Mouse (Mus musculus) hindbrain, embryonic 16.5 days (tissue): ENCODE data around the gene Nup62. TPM values are rescaled to one million over a fixed set of nuclear protein-coding genes. Genes with fewer than 3 reads are reported as not detected.
A peak's percentile ranks its signal among the peaks of the same experiment; 100 is the strongest.

Experiments used
- ATAC-seq: fragments of 200-750 bp; cut with Nextera tagmentation; 2 replicates; pipeline ENCODE4 v1.8.0; 2017; ENCODE audit warnings: moderate TSS enrichment, moderate library complexity
- H3K27ac ChIP-seq: fragments of 300-500 bp; sonication (generic); 2 replicates; pipeline ENCODE4 v1.5.1; 2014; ENCODE audit warnings: low read depth, mild to moderate bottlenecking, control low read depth, low read length, moderate library complexity
- H3K27me3 ChIP-seq: fragments of 300-500 bp; sonication (generic); replicated peaks from 2 replicates; pipeline ENCODE4 v1.6.1; 2014; ENCODE audit warnings: low read length; ENCODE audit not compliant: control insufficient read depth, insufficient read depth
- H3K36me3 ChIP-seq: fragments of 300-500 bp; sonication (generic); 2 replicates; pipeline ENCODE4 v1.6.1; 2014; ENCODE audit warnings: mild to moderate bottlenecking, low read length, moderate library complexity, mixed read lengths; ENCODE audit not compliant: control insufficient read depth, insufficient read depth
- H3K4me1 ChIP-seq: fragments of 300-500 bp; sonication (generic); 2 replicates; pipeline ENCODE4 v1.6.1; 2014; ENCODE audit warnings: low read depth, low read length; ENCODE audit not compliant: control insufficient read depth, insufficient read depth
- H3K4me2 ChIP-seq: fragments of 300-500 bp; sonication (generic); 2 replicates; pipeline ENCODE4 v1.6.1; 2014; ENCODE audit warnings: mild to moderate bottlenecking, low read length, control low read depth, moderate library complexity
- H3K4me3 ChIP-seq: fragments of 300-500 bp; sonication (generic); 2 replicates; pipeline ENCODE4 v1.5.1; 2014; ENCODE audit warnings: mild to moderate bottlenecking, low read length, control low read depth, moderate library complexity
- H3K9ac ChIP-seq: fragments of 300-500 bp; sonication (generic); 2 replicates; pipeline ENCODE4 v1.6.1; 2014; ENCODE audit warnings: low read depth, mild to moderate bottlenecking, control low read depth, low read length, moderate library complexity
- H3K9me3 ChIP-seq: fragments of 300-500 bp; sonication (generic); 2 replicates; pipeline ENCODE4 v1.6.1; 2014; ENCODE audit warnings: mild to moderate bottlenecking, low read length, moderate library complexity; ENCODE audit not compliant: control insufficient read depth
- WGBS: fragments of 180-500 bp; shearing (Covaris S2); extraction: QIAGEN DNeasy Blood & Tissue Kit; methylation state at CpG from one replicate; pipeline ENCODE4 v1.1.7; 2014; 5-methylcytosine and 5-hydroxymethylcytosine counted together
- polyA plus RNA-seq: library from polyadenylated mRNA; unstranded; fragments of >200 nt; fragmentation: Nextera tagmentation; extraction: Ambion mirVana; gene quantifications from 2 replicates; pipeline ENCODE4 v1.2.1, GENCODE M21; 2015

Nup62 gene
- polyA plus RNA-seq, 1 experiment from 2014 or later: 42.5 TPM

DNA sequence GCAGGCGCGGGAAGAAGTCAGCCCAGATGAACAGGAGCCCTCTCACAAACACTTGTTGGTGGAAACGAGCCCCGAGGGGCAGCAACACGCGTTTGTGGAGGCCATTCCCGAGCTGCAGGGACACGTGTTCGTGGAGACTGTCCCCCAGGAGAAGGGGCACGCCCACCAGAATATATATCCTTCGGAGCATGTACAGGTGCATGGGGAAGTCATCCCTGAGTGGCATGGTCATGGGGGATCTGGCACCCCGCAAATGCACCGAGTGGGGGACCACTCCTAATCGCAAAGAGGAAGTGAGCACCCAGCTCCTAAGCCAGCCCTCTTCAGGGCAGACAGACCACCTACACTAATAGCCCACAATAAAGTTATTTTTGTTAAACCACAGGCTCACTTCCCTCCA lies 24.5 kb downstream of the Nup62 start:
- H3K9ac ChIP-seq: no peak overlapping the region
- peaks cover 13% of the 10 kb centered on the region for H3K4me1 ChIP-seq
- peaks cover 41% of the 10 kb centered on the region for H3K36me3 ChIP-seq
- no peaks in the 10 kb centered on the region for H3K9me3 ChIP-seq
- WGBS: 49% methylated on average over 14 of the region's 14 CpGs
- H3K27ac ChIP-seq: no peak overlapping the region
- ATAC-seq: no peak
- H3K4me3 ChIP-seq: peak overlapping the region; percentile 32
- H3K27me3 ChIP-seq: peaks cover 16% of the 10 kb centered on the region
- H3K4me2 ChIP-seq: peak overlapping the region; percentile 64; the same call in 1 of the 2 replicates

DNA sequence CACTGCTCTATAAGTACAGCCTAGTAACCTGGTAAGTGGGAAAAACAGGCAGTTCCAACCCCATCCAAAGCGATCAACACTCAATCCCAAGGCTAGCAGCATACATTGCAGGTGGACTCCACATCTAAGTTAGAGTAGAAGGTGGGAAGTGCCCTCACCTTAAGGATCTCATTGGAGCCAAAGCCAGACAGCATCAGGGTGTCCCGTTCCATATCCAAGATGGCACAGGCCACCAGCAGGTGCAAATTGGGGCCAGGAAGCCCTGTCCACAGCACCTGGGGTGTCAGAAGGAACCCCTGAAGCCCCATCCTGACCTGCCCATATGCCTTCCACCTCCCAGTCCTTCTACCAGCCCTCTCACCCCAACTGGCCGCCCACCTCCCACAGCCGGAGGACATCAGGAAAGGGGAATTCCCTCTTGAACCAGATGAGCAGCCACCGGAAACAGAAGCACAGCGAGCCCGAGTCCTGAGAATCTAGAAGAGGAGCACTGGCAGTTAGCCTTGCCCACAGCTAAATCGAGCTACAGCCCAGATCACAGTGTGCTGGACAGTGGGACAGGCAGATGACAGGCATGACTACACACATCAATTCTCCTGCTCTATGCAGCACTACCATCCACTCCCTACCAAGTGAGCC lies 26.1 kb downstream of the Nup62 start:
- H3K4me3 ChIP-seq: no peak overlapping the region
- ATAC-seq: no peak
- H3K4me1 ChIP-seq: peaks cover 13% of the 10 kb centered on the region
- no peak overlapping the region for H3K4me2 ChIP-seq
- no peak overlapping the region for H3K27ac ChIP-seq
- H3K9me3 ChIP-seq: no peaks in the 10 kb centered on the region
- peaks cover 54% of the 10 kb centered on the region for H3K36me3 ChIP-seq
- no peak overlapping the region for H3K9ac ChIP-seq
- H3K27me3 ChIP-seq: peaks cover 16% of the 10 kb centered on the region
- 95% methylated on average over 8 of the region's 8 CpGs for WGBS

DNA sequence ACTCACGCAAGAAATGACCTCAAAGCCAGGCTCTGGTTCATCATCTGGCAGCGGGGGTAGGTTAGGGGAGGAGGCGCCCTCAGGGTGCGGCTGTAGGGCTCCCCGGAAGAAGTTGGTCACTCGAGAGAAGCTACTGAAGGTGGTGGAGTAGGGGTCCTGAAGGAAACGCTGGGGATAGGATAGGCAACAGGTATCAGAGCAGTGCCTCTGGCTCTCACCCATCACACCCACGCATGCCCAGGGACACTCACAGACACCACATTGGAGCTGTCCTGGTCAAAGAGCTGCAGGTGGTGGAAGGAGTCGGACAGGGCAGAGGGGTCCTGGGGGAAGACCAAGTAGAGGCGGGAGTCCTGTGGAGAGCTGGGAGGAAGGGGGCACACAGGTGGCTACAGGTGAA lies 29.1 kb downstream of the Nup62 start:
- 97% methylated on average over 9 of the region's 10 CpGs for WGBS
- Histone ChIP-seq H3K9ac (no peak overlapping the region), H3K36me3 (peaks cover 53% of the 10 kb centered on the region), H3K27ac (no peak overlapping the region), H3K9me3 (no peaks in the 10 kb centered on the region), H3K4me2 (no peak overlapping the region), H3K4me1 (peaks cover 14% of the 10 kb centered on the region), H3K27me3 (peaks cover 16% of the 10 kb centered on the region), H3K4me3 (no peak overlapping the region)
- ATAC-seq: no peak

DNA sequence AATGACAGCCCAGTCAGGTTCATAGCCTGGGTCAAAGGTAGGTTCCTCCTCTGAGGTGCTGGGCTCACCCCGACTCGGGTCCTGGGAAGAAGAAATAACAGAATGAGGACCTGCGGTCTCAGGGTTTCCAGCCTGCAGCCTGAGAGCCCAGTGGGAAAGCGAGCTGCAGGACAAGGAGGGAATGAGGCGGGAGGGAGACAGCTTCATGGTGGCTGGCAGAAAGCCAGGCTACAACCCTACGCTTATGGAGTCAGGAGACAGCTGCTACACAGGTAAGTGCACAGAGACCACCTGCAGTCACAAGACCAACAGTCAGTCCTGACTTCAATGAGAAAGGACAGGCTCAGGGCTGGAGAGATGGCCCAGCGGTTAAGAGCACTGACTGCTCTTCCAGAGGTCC lies 30.9 kb downstream of the Nup62 start:
- no peak overlapping the region for H3K27ac ChIP-seq
- no peaks in the 10 kb centered on the region for H3K9me3 ChIP-seq
- peaks cover 3% of the 10 kb centered on the region for H3K27me3 ChIP-seq
- 90% methylated on average over 7 of the region's 7 CpGs for WGBS
- H3K4me2 ChIP-seq: no peak overlapping the region
- peaks cover 44% of the 10 kb centered on the region for H3K36me3 ChIP-seq
- peaks cover 20% of the 10 kb centered on the region for H3K4me1 ChIP-seq
- H3K9ac ChIP-seq: no peak overlapping the region
- H3K4me3 ChIP-seq: no peak overlapping the region
- ATAC-seq: no peak

DNA sequence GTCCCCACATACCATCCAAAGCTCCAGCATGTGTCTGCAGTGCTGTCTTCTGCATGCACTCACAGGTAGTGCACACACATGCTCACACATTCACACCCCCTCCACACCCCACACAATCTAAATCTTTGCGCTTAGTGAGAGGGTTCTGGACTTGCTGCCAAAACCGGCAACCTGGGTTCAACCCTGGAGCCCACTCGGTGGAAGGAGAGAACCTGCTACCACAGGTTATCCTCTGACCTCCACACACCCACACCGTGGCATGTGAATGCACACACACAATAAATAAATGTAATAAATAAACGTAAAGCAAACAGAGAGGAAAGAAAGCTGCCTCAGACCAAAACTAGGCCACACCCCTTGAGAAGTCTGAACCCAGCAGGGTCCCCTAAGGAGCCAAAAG lies 31.9 kb downstream of the Nup62 start:
- H3K27me3 ChIP-seq: no peaks in the 10 kb centered on the region
- peak overlapping the region; percentile 72 for H3K9ac ChIP-seq
- H3K4me1 ChIP-seq: peaks cover 20% of the 10 kb centered on the region
- H3K4me3 ChIP-seq: peak overlapping the region; percentile 72
- 80% methylated on average over 5 of the region's 5 CpGs for WGBS
- peaks cover 35% of the 10 kb centered on the region for H3K36me3 ChIP-seq
- no peak overlapping the region; the same call in none of the 2 replicates for H3K27ac ChIP-seq
- no peaks in the 10 kb centered on the region for H3K9me3 ChIP-seq
- peak overlapping the region; percentile 92 for H3K4me2 ChIP-seq
- no peak for ATAC-seq

DNA sequence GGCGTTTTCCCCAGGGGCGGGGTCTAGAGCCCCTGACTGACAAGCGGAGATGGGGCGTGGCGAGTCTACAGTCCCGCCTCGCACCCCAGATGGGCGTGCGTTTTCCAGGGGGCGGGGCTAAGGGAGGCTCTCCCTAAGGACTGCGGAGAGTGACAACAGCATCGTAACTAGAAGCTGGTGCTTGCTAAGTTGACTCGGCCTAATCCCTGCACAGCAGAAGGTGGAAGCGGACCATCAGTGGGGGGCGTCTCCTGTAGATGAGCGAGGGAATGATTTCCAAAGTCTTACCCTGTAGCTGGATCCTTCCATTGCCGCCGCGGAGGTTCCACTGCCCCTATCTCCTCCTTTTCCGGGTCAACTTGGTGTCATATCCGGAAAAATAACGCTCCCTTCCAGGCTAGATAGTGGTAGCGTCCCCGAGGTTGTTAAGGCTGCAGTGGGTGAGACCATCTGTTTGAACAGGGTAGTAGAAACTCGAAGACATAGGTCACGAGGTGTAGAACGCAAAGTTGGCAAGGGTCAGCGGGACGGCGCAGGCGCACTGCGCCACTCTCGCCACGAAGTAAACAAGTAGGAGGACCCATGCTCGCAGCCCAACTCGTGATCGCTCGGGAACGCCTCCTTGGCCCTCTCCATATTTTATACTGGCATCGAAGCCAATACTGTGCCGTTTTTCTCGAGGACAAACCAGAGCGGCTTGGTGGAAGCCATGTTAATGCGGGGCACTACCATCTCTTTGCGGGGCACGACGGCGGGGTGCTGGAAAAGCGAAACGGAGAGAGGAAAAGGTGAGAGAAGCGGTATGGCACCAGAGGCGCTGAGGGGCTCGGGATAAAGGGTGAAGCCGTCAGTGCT lies 32.9 kb downstream of the Nup62 start, which contains the start of the genes Akt1s1 and Tbc1d17:
TSS of gene Akt1s1 (plus strand) at position 431 of the 855 bp plus-strand sequence.
TSS of gene Tbc1d17 (minus strand) at position 519 of the 855 bp plus-strand sequence.
- Histone ChIP-seq H3K27me3 (no peaks in the 10 kb centered on the region), H3K4me2 (peak within 1 kb of the TSS; percentile 92), H3K4me1 (peaks cover 27% of the 10 kb centered on the region), H3K9ac (peak within 1 kb of the TSS; percentile 82), H3K9me3 (no peaks in the 10 kb centered on the region), H3K27ac (peak within 1 kb of the TSS; percentile 99), H3K4me3 (peak within 1 kb of the TSS; percentile 72), H3K36me3 (peaks cover 29% of the 10 kb centered on the region)
- ATAC-seq: peak; percentile 89
- WGBS: under 1% methylated on average over 54 of the region's 54 CpGs

DNA sequence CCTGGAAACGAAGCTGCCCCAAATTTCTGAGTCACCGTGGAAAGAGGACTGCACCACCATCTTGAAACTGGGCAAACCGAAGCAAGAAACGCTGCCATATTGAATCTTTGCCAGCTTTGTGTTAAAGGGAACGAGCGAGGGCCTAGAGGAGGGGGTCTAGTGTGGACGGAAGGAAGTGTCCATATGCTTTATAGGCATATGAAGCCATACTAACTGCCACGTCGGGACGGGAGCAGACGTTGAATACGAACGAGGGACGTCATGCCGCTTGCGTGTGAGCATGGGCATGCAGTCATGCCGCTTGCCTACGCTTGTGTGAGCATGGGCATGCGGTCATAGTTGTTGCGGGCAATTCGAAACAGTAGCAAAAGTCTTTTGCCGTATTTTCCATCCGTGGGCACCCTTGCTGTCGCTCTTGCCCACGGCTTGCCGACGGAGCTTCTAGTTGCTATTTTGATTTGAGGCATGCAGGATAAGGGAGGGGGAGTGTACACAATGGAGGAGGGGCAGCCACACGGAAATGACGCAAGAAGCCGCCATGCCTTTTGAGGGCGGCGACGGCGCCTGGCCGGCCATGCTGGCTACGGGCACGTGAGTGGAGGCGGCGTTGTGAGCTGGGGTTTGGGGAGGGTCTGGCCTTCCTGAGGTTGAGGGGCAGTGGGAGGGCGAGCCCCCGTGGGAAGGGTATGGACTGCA lies 33.7 kb downstream of the Nup62 start:
- under 1% methylated on average over 41 of the region's 41 CpGs for WGBS
- H3K4me1 ChIP-seq: peaks cover 30% of the 10 kb centered on the region
- ATAC-seq: peak; percentile 74

DNA sequence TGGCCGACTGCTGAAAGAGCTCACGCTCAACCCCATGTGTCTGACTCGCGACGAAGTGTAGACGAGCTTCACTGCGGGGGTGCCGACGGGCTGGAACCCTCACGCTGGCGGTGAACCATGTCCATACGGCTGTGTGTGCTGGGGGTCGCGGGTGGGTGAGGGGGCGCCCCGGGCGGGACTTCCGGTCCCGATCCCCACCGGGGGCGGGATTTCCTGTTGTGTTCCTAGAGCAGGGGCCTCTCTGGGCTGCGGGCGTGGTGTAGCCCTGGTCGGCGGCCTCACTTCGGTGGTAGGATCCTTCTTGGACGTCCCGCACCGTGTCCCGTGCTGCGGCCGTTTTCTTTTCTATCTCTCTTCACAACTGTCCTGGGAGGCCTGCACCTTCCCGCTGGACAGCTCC lies 34.3 kb downstream of the Nup62 start:
- H3K4me2 ChIP-seq: peak overlapping the region; percentile 92
- peak overlapping the region; percentile 82 for H3K9ac ChIP-seq
- H3K27me3 ChIP-seq: no peaks in the 10 kb centered on the region
- H3K4me3 ChIP-seq: peak overlapping the region; percentile 72
- H3K27ac ChIP-seq: peak overlapping the region; percentile 99
- no peaks in the 10 kb centered on the region for H3K9me3 ChIP-seq
- peak; percentile 52 for ATAC-seq
- H3K36me3 ChIP-seq: peaks cover 16% of the 10 kb centered on the region
- WGBS: under 1% methylated on average over 33 of the region's 33 CpGs
- peaks cover 30% of the 10 kb centered on the region for H3K4me1 ChIP-seq

More for the DNA sequence above, 33.7 kb downstream of the Nup62 start:
- Histone ChIP-seq H3K9ac (peak overlapping the region; percentile 82), H3K4me2 (peak overlapping the region; percentile 92), H3K9me3 (no peaks in the 10 kb centered on the region), H3K27me3 (no peaks in the 10 kb centered on the region), H3K4me3 (peak overlapping the region; percentile 72), H3K36me3 (peaks cover 22% of the 10 kb centered on the region), H3K27ac (peak overlapping the region; percentile 99)
